Mouse (Mus musculus): Measurements from ENCODE around the gene Jag2. TPM values are rescaled to one million over a fixed set of nuclear protein-coding genes. Genes with fewer than 3 reads are reported as not detected.
A peak's percentile ranks its signal among the peaks of the same experiment; 100 is the strongest.

The Jag2 gene
- polyA plus RNA-seq, 1 experiment from 2014 or later = 3.7 TPM

DNA sequence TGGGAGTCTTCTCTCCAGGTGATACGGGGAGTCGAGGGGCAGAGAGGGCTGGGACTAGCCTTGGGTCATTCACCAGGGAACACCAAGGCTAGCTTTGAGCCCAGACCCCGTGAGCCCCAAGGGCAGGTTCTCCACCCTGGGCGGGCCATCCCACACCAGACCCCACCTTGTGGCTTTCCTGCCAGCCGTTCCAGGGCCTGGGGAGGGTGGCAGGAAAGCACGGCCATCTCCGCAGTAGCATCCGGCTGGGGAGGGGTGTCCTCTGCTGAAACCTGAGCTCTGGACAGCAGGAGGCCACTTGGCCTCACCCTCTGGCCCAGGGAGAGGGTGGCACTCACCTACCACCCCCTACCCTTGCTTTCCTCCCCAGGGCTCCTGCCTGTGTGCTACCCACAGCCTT lies 11.7 kb downstream of the Jag2 start:
- peaks cover 45% of the 10 kb centered on the region for H3K4me1 ChIP-seq (replicated peaks)
- WGBS = 60% methylated on average over 8 of the region's 8 CpGs
- no peak overlapping the region for H3K4me2 ChIP-seq
- ATAC-seq (replicated peaks; ENCODE audit: insufficient number of reproducible peaks, insufficient read depth, low FRiP score, low read depth) = no peak
- peak overlapping the region; percentile 1; the same call in 1 of the 2 replicates for H3K27ac ChIP-seq
- no peak overlapping the region for H3K4me3 ChIP-seq
- no peaks in the 10 kb centered on the region for H3K9me3 ChIP-seq (replicated peaks)
- peaks cover 62% of the 10 kb centered on the region for H3K27me3 ChIP-seq
- no peak overlapping the region for H3K9ac ChIP-seq
- H3K36me3 ChIP-seq = no peaks in the 10 kb centered on the region

- H3K36me3 ChIP-seq = no peaks in the 10 kb centered on the region
- no peak for ATAC-seq (replicated peaks; ENCODE audit: insufficient number of reproducible peaks, insufficient read depth, low FRiP score, low read depth)
- no peaks in the 10 kb centered on the region for H3K9me3 ChIP-seq (replicated peaks)
- no peak overlapping the region for H3K4me2 ChIP-seq
- H3K27ac ChIP-seq = peak overlapping the region; percentile 1; the same call in 1 of the 2 replicates
- H3K9ac ChIP-seq = 0 out of 2 replicates have a peak overlapping the region, but pooled peaks have one; percentile 11
- 64% methylated on average over 11 of the region's 11 CpGs for WGBS
- H3K4me3 ChIP-seq = no peak overlapping the region
- peaks cover 59% of the 10 kb centered on the region for H3K27me3 ChIP-seq
- H3K4me1 ChIP-seq (replicated peaks) = peaks cover 41% of the 10 kb centered on the region
Observed at GRCm38 (mm10) chr12:112917486-112917885, 12.1 kb downstream of the Jag2 start.

DNA sequence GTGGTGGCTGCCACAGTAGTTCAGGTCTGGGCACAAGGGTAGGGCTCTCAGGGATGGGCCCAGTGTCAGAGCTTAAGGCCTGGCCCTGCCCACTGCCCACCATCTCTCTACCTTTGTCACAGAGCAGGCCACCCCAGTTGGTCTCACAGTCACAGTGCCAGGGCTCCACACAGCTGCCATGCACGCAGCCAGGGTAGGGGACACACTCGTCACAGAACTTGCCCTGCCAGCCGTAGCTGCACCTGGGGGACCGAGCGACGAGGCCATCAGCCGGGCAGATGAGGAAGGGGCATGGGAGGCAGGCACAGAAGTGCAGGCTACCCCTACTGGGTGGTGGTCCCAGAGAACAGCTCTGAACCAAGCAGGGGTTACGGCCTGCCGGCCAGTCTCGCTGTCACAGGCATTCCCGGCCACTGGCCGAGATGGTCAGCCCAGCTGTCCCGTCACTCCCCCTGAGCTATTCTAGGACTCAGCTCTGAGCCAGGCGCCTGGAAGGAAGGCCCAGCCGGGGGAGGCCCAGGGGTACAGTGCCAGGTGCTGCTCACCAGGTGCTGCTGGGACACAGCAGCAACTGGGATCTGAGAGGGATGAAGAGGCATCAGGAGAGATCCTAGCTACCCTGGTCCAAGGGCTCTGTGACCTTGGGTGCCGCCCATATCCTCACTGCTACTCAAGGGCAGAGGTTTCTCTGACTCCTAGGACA lies 12.7 kb downstream of the Jag2 start:
- H3K4me1 ChIP-seq (replicated peaks) = peaks cover 34% of the 10 kb centered on the region
- peaks cover 62% of the 10 kb centered on the region for H3K27me3 ChIP-seq
- H3K9ac ChIP-seq = no peak overlapping the region
- WGBS = 59% methylated on average over 16 of the region's 16 CpGs
- H3K27ac ChIP-seq = peak overlapping the region; percentile 1; the same call in 1 of the 2 replicates
- no peak overlapping the region for H3K4me3 ChIP-seq
- H3K4me2 ChIP-seq = no peak overlapping the region
- no peak for ATAC-seq (replicated peaks; ENCODE audit: insufficient number of reproducible peaks, insufficient read depth, low FRiP score, low read depth)
- no peaks in the 10 kb centered on the region; the same call in 1 of the 2 replicates for H3K36me3 ChIP-seq
- no peaks in the 10 kb centered on the region for H3K9me3 ChIP-seq (replicated peaks)

DNA sequence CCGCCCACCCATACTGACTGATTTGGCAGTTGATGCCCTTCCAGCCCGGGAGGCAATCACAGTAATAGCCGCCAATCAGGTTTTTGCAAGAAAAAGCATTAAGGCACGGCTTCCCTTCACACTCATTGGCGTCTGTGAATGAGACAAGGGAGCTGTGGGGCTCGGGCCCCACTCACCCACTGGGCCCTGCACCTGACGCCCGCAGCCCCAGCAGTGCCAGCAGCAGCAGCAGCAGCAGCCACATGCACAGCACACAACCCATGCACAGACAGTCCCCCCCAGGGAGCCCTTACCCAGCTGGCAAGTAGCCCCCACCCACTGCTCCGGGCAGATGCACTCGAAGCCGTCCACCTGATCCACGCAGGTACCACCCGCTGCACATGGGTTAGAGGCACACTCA lies 14.0 kb downstream of the Jag2 start:
- Histone ChIP-seq H3K9ac (no peak overlapping the region), H3K4me2 (no peak overlapping the region), H3K4me3 (no peak overlapping the region), H3K36me3 (peaks cover 12% of the 10 kb centered on the region), H3K9me3 (replicated peaks) (no peaks in the 10 kb centered on the region), H3K4me1 (replicated peaks) (peaks cover 22% of the 10 kb centered on the region), H3K27me3 (peaks cover 61% of the 10 kb centered on the region), H3K27ac (no peak overlapping the region)
- ATAC-seq (replicated peaks; ENCODE audit: insufficient number of reproducible peaks, insufficient read depth, low FRiP score, low read depth) = no peak
- WGBS = 82% methylated on average over 13 of the region's 13 CpGs

- peaks cover 14% of the 10 kb centered on the region for H3K36me3 ChIP-seq
- no peak overlapping the region for H3K4me3 ChIP-seq
- H3K4me2 ChIP-seq = no peak overlapping the region
- no peak for ATAC-seq (replicated peaks; ENCODE audit: insufficient number of reproducible peaks, insufficient read depth, low FRiP score, low read depth)
- peaks cover 19% of the 10 kb centered on the region for H3K4me1 ChIP-seq (replicated peaks)
- WGBS = 79% methylated on average over 11 of the region's 11 CpGs
- H3K9ac ChIP-seq = no peak overlapping the region
- no peaks in the 10 kb centered on the region for H3K9me3 ChIP-seq (replicated peaks)
- H3K27me3 ChIP-seq = peaks cover 51% of the 10 kb centered on the region
- H3K27ac ChIP-seq = no peak overlapping the region
Observed at GRCm38 (mm10) chr12:112914527-112914926, 15.0 kb downstream of the Jag2 start.

DNA sequence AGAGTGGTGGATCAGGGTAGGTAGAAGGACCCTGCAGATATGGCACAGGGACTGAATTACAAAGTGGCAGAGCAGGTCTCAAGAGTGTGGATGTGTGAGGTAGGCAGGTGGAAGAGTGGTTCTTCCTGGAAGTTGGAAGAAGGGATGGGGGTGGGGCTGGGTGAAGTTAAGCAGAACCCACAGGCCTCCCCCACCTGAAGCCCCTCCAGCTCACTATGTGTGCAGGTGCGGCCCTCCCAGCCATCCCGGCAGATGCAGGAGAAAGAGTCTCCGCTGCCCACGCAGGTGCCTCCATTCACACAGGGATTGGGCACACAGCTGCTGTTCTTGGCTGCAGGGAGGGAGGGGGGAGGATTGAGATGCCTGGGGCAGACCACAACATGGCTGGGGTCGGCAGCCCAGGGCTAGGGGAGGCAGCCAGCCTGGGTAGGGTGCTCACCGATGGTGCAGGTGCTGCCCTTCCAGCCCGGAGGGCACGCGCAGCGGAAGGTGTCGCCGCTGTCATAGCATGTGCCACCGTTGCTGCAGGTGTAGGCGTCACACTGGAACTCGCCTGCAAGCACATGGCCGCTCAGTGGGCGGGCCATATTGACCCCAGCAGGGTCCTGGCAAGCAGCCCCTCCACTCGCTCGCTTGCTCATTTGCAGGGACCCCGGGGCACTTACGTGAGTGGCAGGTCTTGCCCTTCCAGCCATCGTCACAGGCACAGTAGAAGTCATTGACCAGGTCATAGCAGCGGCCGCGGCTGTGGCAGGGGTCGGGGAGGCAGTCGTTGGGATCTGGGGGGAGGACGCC lies 16.4 kb downstream of the Jag2 start:
- Histone ChIP-seq H3K4me2 (no peak overlapping the region), H3K36me3 (peaks cover 20% of the 10 kb centered on the region), H3K27me3 (peaks cover 39% of the 10 kb centered on the region), H3K9ac (no peak overlapping the region), H3K9me3 (replicated peaks) (no peaks in the 10 kb centered on the region), H3K27ac (no peak overlapping the region), H3K4me3 (no peak overlapping the region), H3K4me1 (replicated peaks) (peaks cover 19% of the 10 kb centered on the region)
- no peak for ATAC-seq (replicated peaks; ENCODE audit: insufficient number of reproducible peaks, insufficient read depth, low FRiP score, low read depth)
- WGBS = 88% methylated on average over 28 of the region's 28 CpGs

- WGBS = 86% methylated on average over 17 of the region's 17 CpGs
- Histone ChIP-seq H3K4me3 (no peak overlapping the region), H3K27ac (no peak overlapping the region), H3K4me1 (replicated peaks) (peaks cover 5% of the 10 kb centered on the region), H3K4me2 (no peak overlapping the region), H3K27me3 (peaks cover 30% of the 10 kb centered on the region; the same call in 1 of the 2 replicates), H3K9ac (no peak overlapping the region), H3K9me3 (replicated peaks) (no peaks in the 10 kb centered on the region), H3K36me3 (peaks cover 20% of the 10 kb centered on the region)
- no peak for ATAC-seq (replicated peaks; ENCODE audit: insufficient number of reproducible peaks, insufficient read depth, low FRiP score, low read depth)
Observed at GRCm38 (mm10) chr12:112911701-112912100, 17.9 kb downstream of the Jag2 start.

DNA sequence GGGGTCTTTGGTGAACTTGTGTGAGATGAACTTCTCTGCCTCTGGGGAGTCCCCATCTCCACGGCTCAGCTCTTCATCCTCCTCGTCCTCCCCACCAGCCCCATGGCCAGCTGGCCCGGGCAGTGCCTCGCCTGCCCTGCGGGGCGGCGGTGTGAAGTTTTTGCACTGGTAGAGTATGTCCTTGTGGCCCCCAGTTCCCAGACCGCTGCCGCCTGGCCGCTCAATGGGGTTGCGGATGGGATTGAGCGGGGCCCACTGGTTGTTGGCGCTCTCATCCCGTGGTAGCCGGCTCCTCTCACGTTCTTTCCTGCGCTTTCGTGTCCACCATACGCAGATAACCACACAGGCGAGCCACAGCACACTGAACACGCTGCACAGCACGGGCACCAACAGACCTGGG lies 20.6 kb downstream of the Jag2 start:
- no peak overlapping the region for H3K27ac ChIP-seq
- no peaks in the 10 kb centered on the region for H3K9me3 ChIP-seq (replicated peaks)
- 92% methylated on average over 22 of the region's 22 CpGs for WGBS
- ATAC-seq (replicated peaks; ENCODE audit: insufficient number of reproducible peaks, insufficient read depth, low FRiP score, low read depth) = no peak
- peaks cover 20% of the 10 kb centered on the region for H3K36me3 ChIP-seq
- no peak overlapping the region for H3K4me2 ChIP-seq
- no peak overlapping the region for H3K4me3 ChIP-seq
- H3K9ac ChIP-seq = no peak overlapping the region
- peaks cover under 1% of the 10 kb centered on the region for H3K4me1 ChIP-seq (replicated peaks)
- peaks cover 21% of the 10 kb centered on the region; the same call in 1 of the 2 replicates for H3K27me3 ChIP-seq

DNA sequence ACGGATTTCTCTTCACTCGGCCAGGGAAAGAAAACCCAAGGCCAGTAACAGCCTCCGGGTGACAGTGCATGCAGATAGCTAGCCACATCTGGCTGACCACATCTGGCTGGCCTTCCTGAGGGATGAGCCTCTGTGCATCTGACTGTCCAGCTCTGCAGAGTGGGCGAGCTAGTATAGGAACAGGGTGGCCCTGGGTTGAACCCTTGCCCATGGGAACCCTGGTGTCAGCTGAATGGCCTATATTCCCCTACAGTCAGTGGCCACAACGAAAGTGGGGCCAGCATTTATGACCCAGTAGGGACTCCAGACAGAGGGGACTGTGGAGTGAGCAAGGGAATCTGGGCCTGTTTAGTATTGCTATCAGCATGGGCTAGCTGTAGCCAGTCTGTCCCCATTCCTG lies 24.6 kb downstream of the Jag2 start:
- Histone ChIP-seq H3K36me3 (0 out of 2 replicates have a peak, but pooled peaks cover 6% of the 10 kb centered on the region), H3K27ac (no peak overlapping the region), H3K27me3 (0 out of 2 replicates have a peak, but pooled peaks cover 9% of the 10 kb centered on the region), H3K4me1 (replicated peaks) (peaks cover 6% of the 10 kb centered on the region), H3K4me3 (no peak overlapping the region), H3K4me2 (no peak overlapping the region), H3K9me3 (replicated peaks) (no peaks in the 10 kb centered on the region), H3K9ac (no peak overlapping the region)
- ATAC-seq (replicated peaks; ENCODE audit: insufficient number of reproducible peaks, insufficient read depth, low FRiP score, low read depth) = no peak
- WGBS = 79% methylated on average over 5 of the region's 5 CpGs

DNA sequence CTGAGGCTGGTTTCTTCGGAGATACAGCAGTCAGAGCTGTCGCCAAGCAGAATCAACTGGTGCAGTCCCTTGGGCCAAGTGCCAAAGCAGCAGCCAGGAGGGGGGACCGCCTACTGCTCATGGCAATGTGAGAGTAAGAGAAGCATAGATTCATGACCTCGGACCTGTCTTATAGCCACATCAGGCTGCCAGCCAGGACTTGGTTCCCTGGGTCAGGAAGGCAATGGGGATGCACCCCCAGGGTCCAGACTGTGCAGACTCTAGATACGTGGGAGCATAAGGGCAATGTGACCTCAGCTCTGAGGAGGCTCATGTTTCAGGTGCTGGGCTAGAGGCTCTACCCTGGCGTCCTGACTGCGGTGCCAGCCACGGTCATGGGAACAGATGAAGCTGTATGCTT lies 25.6 kb downstream of the Jag2 start:
- 56% methylated on average over 8 of the region's 8 CpGs for WGBS
- Histone ChIP-seq H3K27me3 (0 out of 2 replicates have a peak, but pooled peaks cover 9% of the 10 kb centered on the region), H3K9ac (no peak overlapping the region), H3K36me3 (0 out of 2 replicates have a peak, but pooled peaks cover 3% of the 10 kb centered on the region), H3K9me3 (replicated peaks) (no peaks in the 10 kb centered on the region), H3K4me2 (no peak overlapping the region), H3K4me3 (no peak overlapping the region), H3K27ac (no peak overlapping the region), H3K4me1 (replicated peaks) (peaks cover 6% of the 10 kb centered on the region)
- ATAC-seq (replicated peaks; ENCODE audit: insufficient number of reproducible peaks, insufficient read depth, low FRiP score, low read depth) = 0 out of 2 replicates have a peak, but pooled peaks have one; percentile 18

DNA sequence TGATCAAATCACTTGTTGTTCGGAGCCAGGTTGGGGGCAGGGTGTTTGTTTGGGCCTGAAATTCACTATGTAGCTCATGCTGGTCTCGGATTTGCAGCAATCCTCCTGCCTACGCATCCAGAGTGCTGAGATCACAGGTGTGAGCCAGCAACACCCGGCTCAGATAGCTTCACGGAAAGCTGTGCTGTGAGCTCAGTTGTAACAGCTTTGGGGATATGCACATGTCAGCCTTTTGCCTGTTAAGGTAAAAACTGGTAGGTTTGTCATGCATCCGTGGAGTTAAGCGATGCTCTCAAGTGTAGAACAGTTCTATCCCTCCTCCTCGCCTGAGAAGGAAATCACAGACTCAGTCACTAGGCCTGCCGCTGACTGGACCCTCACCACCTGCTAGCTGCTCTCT lies 28.9 kb downstream of the Jag2 start:
- Histone ChIP-seq H3K9ac (no peak overlapping the region), H3K27ac (no peak overlapping the region), H3K4me1 (replicated peaks) (peaks cover 10% of the 10 kb centered on the region), H3K27me3 (peaks cover 13% of the 10 kb centered on the region; the same call in 1 of the 2 replicates), H3K36me3 (no peaks in the 10 kb centered on the region), H3K4me3 (no peak overlapping the region), H3K9me3 (replicated peaks) (no peaks in the 10 kb centered on the region), H3K4me2 (no peak overlapping the region)
- WGBS = 79% methylated on average over 9 of the region's 9 CpGs
- no peak for ATAC-seq (replicated peaks; ENCODE audit: insufficient number of reproducible peaks, insufficient read depth, low FRiP score, low read depth)

Measured in heart, embryonic 15.5 days (tissue).